Mouse (Mus musculus) hindbrain, postnatal 0 days (tissue): ENCODE data around the gene Egfem1. TPM values are rescaled to one million over a fixed set of nuclear protein-coding genes. Genes with fewer than 3 reads are reported as not detected.

Experiments
- ATAC-seq: fragments of 200-750 bp; cut with Nextera tagmentation; 2 replicates; pipeline ENCODE4 v1.8.0; 2017; ENCODE audit warnings: mild to moderate bottlenecking, moderate TSS enrichment, moderate library complexity
- DNase-seq: peaks from one replicate; pipeline ENCODE4 v3.0.0-alpha.2; 2015; ENCODE audit warnings: low spot score
- H3K27ac ChIP-seq: fragments of 300-500 bp; sonication (generic); 2 replicates; pipeline ENCODE4 v1.5.1; 2014; ENCODE audit warnings: mild to moderate bottlenecking
- H3K27me3 ChIP-seq: fragments of 300-500 bp; sonication (generic); 2 replicates; pipeline ENCODE4 v1.6.1; 2014; ENCODE audit warnings: low read length, mixed read lengths; ENCODE audit not compliant: insufficient read depth
- H3K36me3 ChIP-seq: fragments of 300-500 bp; sonication (generic); 2 replicates; pipeline ENCODE4 v1.6.1; 2014; ENCODE audit warnings: low read length, mixed read lengths; ENCODE audit not compliant: insufficient read depth
- H3K4me1 ChIP-seq: fragments of 300-500 bp; sonication (generic); 2 replicates; pipeline ENCODE4 v1.6.1; 2014; ENCODE audit warnings: antibody characterized with exemption, low read length, mixed read lengths; ENCODE audit not compliant: insufficient read depth
- H3K4me2 ChIP-seq: fragments of 300-500 bp; sonication (generic); 2 replicates; pipeline ENCODE4 v1.6.1; 2014; ENCODE audit warnings: low read depth, mild to moderate bottlenecking, low read length, moderate library complexity, mixed read lengths
- H3K4me3 ChIP-seq: fragments of 300-500 bp; sonication (generic); 2 replicates; pipeline ENCODE4 v1.5.1; 2014; ENCODE audit warnings: low read length
- H3K9ac ChIP-seq: fragments of 300-500 bp; sonication (generic); replicated peaks from 2 replicates; pipeline ENCODE4 v1.6.1; 2014; ENCODE audit warnings: mild to moderate bottlenecking, low read length, moderate library complexity, mixed read lengths
- H3K9me3 ChIP-seq: fragments of 300-500 bp; sonication (generic); 2 replicates; pipeline ENCODE4 v1.6.1; 2016; ENCODE audit warnings: low read length, mixed read lengths
- CTCF ChIP-seq: IDR thresholded peaks from 2 replicates; pipeline ENCODE4 v1.5.1; 2016; ENCODE audit warnings: antibody characterized with exemption, control low read depth, low read depth
- WGBS: fragments of 180-500 bp; shearing (Covaris S2); extraction: QIAGEN DNeasy Blood & Tissue Kit; methylation state at CpG from one replicate; pipeline ENCODE4 v1.1.7; 2014; 5-methylcytosine and 5-hydroxymethylcytosine counted together
- polyA plus RNA-seq: library from polyadenylated mRNA; unstranded; fragments of >200 nt; fragmentation: Nextera tagmentation; extraction: Ambion mirVana; gene quantifications from 2 replicates; pipeline ENCODE4 v1.2.1, GENCODE M21; 2015
- total RNA-seq: library from RNA; depleted of rRNA; stranded (reverse); fragments of >200 nt; gene quantifications from 2 replicates; pipeline ENCODE4 v1.2.3, GENCODE M21; 2014

The Egfem1 gene
- total and polyA plus RNA-seq, 2 experiments from 2014 or later, result 4.1 to 12.6 TPM

DNA sequence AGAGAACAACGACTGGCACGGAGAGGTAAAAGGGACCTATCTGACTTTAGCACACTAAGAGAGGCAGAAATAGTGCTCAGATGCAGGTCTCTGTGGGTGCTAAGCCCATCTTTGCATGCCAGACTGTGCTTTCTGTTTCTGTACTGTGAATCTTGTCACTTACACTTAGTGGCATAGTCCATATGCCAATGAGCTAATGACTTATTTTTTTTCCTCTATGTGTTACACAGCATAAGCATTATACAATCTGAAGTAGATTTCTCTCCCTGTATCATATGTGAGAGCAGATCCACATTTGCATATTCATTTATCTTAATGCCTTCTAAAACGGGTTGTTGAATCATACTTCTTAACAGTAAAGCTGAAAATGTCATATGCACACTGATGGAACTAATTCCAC lies 317.2 kb downstream of the Egfem1 start:
- Histone ChIP-seq H3K4me2 (no peak overlapping the region), H3K27me3 (no peaks in the 10 kb centered on the region), H3K4me3 (no peak overlapping the region), H3K9ac (no peak overlapping the region), H3K27ac (no peak overlapping the region), H3K4me1 (no peaks in the 10 kb centered on the region), H3K9me3 (no peaks in the 10 kb centered on the region), H3K36me3 (no peaks in the 10 kb centered on the region)
- 78% methylated on average over 3 of the region's 3 CpGs for WGBS
- ATAC-seq (no peak), DNase-seq (no peak)
- TF ChIP-seq CTCF, result no peak

DNA sequence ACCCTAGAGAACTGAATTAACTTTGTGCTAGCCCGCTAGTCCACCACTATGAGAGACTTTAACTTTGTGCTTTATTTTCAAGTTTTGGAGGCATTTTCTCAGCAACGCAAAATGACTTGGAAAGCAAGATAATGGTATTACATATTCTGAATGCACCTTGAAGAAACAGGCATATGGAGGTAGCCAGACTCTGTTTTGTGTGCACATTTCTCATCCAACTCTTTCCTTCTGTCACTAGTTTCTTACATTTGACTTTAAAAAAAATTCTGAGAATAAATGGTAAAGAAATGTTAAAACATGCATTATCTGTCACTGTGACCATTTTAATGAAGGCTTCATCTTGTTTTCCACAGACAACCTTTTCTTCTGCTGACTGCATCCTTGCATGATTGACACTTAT lies 339.8 kb downstream of the Egfem1 start:
- no peak for TF ChIP-seq CTCF
- Histone ChIP-seq H3K4me2 (no peak overlapping the region), H3K4me1 (no peaks in the 10 kb centered on the region), H3K9me3 (no peaks in the 10 kb centered on the region), H3K4me3 (no peak overlapping the region), H3K27ac (no peak overlapping the region), H3K36me3 (no peaks in the 10 kb centered on the region), H3K27me3 (no peaks in the 10 kb centered on the region), H3K9ac (no peak overlapping the region)
- 89% methylated on average over 2 of the region's 2 CpGs for WGBS
- no peak for ATAC-seq
- no peak for DNase-seq

DNA sequence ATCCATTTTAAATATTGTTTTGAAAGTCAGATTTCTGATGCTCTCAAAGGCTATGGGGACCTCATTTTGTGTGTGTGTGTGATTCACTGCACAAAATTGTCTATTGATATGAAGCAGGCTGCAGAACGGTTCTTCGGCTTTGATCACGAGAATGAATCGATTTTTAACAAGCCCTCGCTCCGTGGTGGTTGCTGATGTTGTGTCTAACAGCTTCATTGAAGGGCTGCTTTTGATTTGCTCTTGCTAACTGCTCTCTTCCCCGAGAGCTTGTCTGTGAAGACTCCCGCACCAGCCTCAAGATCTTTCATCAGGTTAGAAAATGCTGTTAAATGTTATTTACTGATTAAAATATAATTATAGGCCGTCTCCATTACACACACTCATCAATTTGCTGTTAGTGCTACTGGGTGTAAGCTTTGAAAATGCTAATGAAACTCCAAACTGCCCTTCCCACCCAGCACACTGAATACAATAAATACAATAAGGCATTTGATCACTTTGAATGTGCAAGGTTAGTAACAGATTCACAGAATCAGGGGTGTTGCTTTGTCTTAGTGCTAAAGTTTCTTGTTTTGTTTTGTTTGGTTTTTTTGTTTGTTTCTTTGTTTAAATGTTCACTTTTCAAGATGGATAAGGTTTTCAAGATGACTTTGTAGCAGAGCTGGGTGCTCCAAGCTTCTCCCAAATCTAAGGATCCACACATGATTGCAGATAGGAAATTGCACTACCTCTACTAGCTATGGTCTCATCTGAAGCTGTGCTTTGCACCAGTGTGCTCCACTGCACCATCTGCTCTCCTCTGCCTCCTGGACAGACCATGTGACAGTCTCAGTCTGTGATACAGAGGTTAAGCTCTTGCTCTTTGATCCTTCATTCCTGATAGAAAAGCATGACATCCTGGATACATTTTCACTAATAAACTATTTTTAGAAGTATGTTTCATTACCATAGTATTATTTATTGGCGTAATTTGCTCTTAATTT lies 350.6 kb downstream of the Egfem1 start:
- H3K4me3 ChIP-seq, result no peak overlapping the region
- no peaks in the 10 kb centered on the region for H3K27me3 ChIP-seq
- DNase-seq (peak; percentile 27), ATAC-seq (peak; percentile 78)
- no peaks in the 10 kb centered on the region for H3K36me3 ChIP-seq
- H3K27ac ChIP-seq, result no peak overlapping the region
- H3K4me2 ChIP-seq, result 0 out of 2 replicates have a peak overlapping the region, but pooled peaks have one; percentile 19
- no peak for TF ChIP-seq CTCF
- no peaks in the 10 kb centered on the region for H3K4me1 ChIP-seq
- H3K9me3 ChIP-seq, result no peaks in the 10 kb centered on the region
- WGBS, result 24% methylated on average over 10 of the region's 10 CpGs
- no peak overlapping the region for H3K9ac ChIP-seq

DNA sequence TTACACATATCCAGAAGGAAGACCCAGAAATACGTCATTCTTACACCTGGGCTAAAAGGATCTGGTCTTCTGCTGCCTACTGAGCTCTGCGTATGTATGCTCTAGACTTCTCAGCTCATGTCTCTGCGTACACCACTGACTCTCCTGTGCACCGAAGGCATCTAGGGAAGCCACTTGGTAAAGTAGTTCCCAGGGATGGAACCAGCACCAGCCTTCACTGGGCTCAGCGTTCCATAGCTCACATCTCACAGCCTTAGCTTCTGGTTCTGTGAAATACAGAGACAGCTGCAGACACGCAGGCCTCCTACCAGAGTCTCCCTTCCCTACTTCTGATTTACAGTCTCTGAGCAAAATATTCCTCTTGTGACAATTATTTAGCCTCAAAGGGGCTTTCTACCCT lies 361.2 kb downstream of the Egfem1 start:
- H3K4me3 ChIP-seq, result no peak overlapping the region
- no peaks in the 10 kb centered on the region for H3K36me3 ChIP-seq
- WGBS, result 89% methylated on average over 6 of the region's 6 CpGs
- no peak for TF ChIP-seq CTCF
- DNase-seq, result no peak
- H3K9me3 ChIP-seq, result no peaks in the 10 kb centered on the region
- no peaks in the 10 kb centered on the region for H3K4me1 ChIP-seq
- no peak overlapping the region for H3K4me2 ChIP-seq
- H3K27me3 ChIP-seq, result no peaks in the 10 kb centered on the region
- no peak overlapping the region for H3K27ac ChIP-seq
- ATAC-seq, result no peak
- no peak overlapping the region for H3K9ac ChIP-seq

DNA sequence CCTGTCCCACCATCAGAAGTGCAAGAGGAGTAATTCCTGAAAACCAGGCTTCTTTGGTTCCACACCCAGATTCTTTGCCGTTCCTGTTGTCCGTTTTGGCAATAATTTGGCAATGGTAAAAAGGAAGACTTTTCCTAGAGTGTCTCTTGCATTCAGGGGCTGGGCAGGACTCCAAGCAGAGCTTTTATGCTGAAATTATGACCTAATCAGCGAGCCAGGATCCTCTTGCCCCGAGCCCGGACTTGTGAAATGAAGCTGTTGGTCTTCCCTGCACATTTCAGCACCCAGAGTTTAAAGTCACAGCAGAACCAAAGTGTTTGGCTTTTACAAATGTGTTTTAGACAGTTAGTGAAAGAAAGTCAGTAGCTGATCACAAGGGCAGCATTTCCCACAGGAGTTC lies 362.8 kb downstream of the Egfem1 start:
- ATAC-seq (0 out of 2 replicates have a peak, but pooled peaks have one; percentile 29), DNase-seq (peak; percentile 66)
- H3K9me3 ChIP-seq, result no peaks in the 10 kb centered on the region
- H3K9ac ChIP-seq, result no peak overlapping the region
- no peaks in the 10 kb centered on the region for H3K27me3 ChIP-seq
- no peak overlapping the region for H3K4me3 ChIP-seq
- no peaks in the 10 kb centered on the region for H3K4me1 ChIP-seq
- no peak for TF ChIP-seq CTCF
- no peaks in the 10 kb centered on the region for H3K36me3 ChIP-seq
- H3K4me2 ChIP-seq, result no peak overlapping the region
- no peak overlapping the region for H3K27ac ChIP-seq
- WGBS, result 32% methylated on average over 5 of the region's 5 CpGs

DNA sequence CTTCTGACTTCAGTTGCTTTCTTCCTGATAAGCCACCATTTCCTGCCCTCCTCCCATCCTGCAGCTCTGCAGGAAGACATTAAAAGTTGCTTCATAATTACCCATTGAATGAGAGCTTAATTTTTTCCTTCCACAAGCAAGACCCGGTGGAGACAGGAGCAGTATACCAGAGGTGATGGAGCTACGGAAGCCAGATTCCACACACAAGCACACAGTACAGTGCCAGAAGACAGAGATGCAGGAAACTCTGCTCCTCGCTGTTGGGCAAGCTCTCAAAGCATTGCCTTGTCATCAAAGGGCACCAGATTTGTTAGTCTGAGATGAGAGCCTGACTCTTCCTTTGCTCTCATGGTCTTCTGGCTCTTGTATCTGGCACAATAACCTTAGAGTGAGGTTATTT lies 364.3 kb downstream of the Egfem1 start:
- no peak for DNase-seq

More for the DNA sequence above, 364.3 kb downstream of the Egfem1 start:
- Histone ChIP-seq H3K36me3 (no peaks in the 10 kb centered on the region), H3K4me3 (no peak overlapping the region), H3K9ac (no peak overlapping the region), H3K4me2 (no peak overlapping the region), H3K9me3 (no peaks in the 10 kb centered on the region), H3K27me3 (no peaks in the 10 kb centered on the region), H3K27ac (no peak overlapping the region), H3K4me1 (no peaks in the 10 kb centered on the region)
- WGBS, result 52% methylated on average over 3 of the region's 3 CpGs
- no peak for ATAC-seq
- no peak for TF ChIP-seq CTCF
